Mouse (Mus musculus) heart, postnatal 0 days (tissue): ENCODE measurements around the gene Defb7. TPM values are rescaled to one million over a fixed set of nuclear protein-coding genes. Genes with fewer than 3 reads are reported as not detected.

Experiments used
- ATAC-seq: fragments of 200-750 bp; cut with Nextera tagmentation; 2 replicates; pipeline ENCODE4 v1.8.0; 2017; ENCODE audit warnings: low read depth, moderate number of reproducible peaks, moderate library complexity; ENCODE audit not compliant: insufficient read depth
- DNase-seq: peaks from one replicate; pipeline ENCODE4 v3.0.0-alpha.2; 2016; ENCODE audit warnings: low spot score
- H3K27ac ChIP-seq: fragments of 300-500 bp; sonication (generic); 2 replicates; pipeline ENCODE4 v1.5.1; 2014; ENCODE audit warnings: low read depth, mild to moderate bottlenecking
- H3K27me3 ChIP-seq: fragments of 300-500 bp; sonication (generic); 2 replicates; pipeline ENCODE4 v1.6.1; 2014; ENCODE audit warnings: low read length, mixed read lengths; ENCODE audit not compliant: control insufficient read depth, insufficient read depth
- H3K36me3 ChIP-seq: fragments of 300-500 bp; sonication (generic); replicated peaks from 2 replicates; pipeline ENCODE4 v1.6.1; 2014; ENCODE audit warnings: low read length, mixed read lengths; ENCODE audit not compliant: control insufficient read depth, insufficient read depth
- H3K4me1 ChIP-seq: fragments of 300-500 bp; sonication (generic); 2 replicates; pipeline ENCODE4 v1.6.1; 2014; ENCODE audit warnings: antibody characterized with exemption; ENCODE audit not compliant: control insufficient read depth, insufficient read depth
- H3K4me2 ChIP-seq: fragments of 300-500 bp; sonication (generic); 2 replicates; pipeline ENCODE4 v1.6.1; 2014; ENCODE audit warnings: low read depth, mild to moderate bottlenecking, low read length, moderate library complexity
- H3K4me3 ChIP-seq: fragments of 300-500 bp; sonication (generic); 2 replicates; pipeline ENCODE4 v1.5.1; 2014; ENCODE audit warnings: low read depth, low read length
- H3K9ac ChIP-seq: fragments of 300-500 bp; sonication (generic); replicated peaks from 2 replicates; pipeline ENCODE4 v1.6.1; 2014; ENCODE audit warnings: low read depth, low read length, mixed read lengths
- H3K9me3 ChIP-seq: fragments of 300-500 bp; sonication (generic); replicated peaks from 2 replicates; pipeline ENCODE4 v1.6.1; 2016; ENCODE audit warnings: low read length; ENCODE audit not compliant: control insufficient read depth
- CTCF ChIP-seq: IDR thresholded peaks from 2 replicates; pipeline ENCODE4 v1.5.1; 2016; ENCODE audit warnings: antibody characterized with exemption, control low read depth, low read depth
- EP300 ChIP-seq: IDR thresholded peaks from 2 replicates; pipeline ENCODE4 v1.6.1; 2016; ENCODE audit warnings: antibody characterized with exemption, low read depth
- WGBS: fragments of 180-500 bp; shearing (Covaris S2); extraction: QIAGEN DNeasy Blood & Tissue Kit; methylation state at CpG from one replicate; pipeline ENCODE4 v1.1.7; 2014; 5-methylcytosine and 5-hydroxymethylcytosine counted together
- polyA plus RNA-seq: library from polyadenylated mRNA; unstranded; fragments of >200 nt; fragmentation: Nextera tagmentation; extraction: Ambion mirVana; gene quantifications from 2 replicates; pipeline ENCODE4 v1.2.1, GENCODE M21; 2015
- total RNA-seq: library from RNA; depleted of rRNA; stranded (reverse); fragments of >200 nt; gene quantifications from 2 replicates; pipeline ENCODE4 v1.2.3, GENCODE M21; 2014; ENCODE audit warnings: low replicate concordance; rRNA removed

The Defb7 gene
- not detected in 2 replicates for total RNA-seq
- polyA plus RNA-seq = not detected in 2 replicates

- Histone ChIP-seq H3K9me3 (0 out of 2 replicates have a peak, but pooled peaks cover 4% of the 10 kb centered on the region), H3K4me3 (no peak within 1 kb of the TSS), H3K9ac (no peak within 1 kb of the TSS), H3K36me3 (no peaks in the 10 kb centered on the region), H3K4me2 (no peak within 1 kb of the TSS), H3K27me3 (no peaks in the 10 kb centered on the region), H3K4me1 (no peaks in the 10 kb centered on the region), H3K27ac (no peak within 1 kb of the TSS)
- 84% methylated on average over 2 of the region's 2 CpGs for WGBS
- DNase-seq (no peak), ATAC-seq (no peak)
- TF ChIP-seq CTCF (no peak), EP300 (no peak)
Observed at GRCm38 (mm10) chr8:19494797-19495196, at the start of gene Defb7. Gene Defb7 (plus strand): TSS chr8:19495097.

GRCm38 (mm10) chr8:19446378-19446777 is 48.5 kb upstream of the Defb7 start:
- Histone ChIP-seq H3K36me3 (no peaks in the 10 kb centered on the region), H3K27me3 (no peaks in the 10 kb centered on the region), H3K9ac (no peak overlapping the region), H3K4me1 (no peaks in the 10 kb centered on the region), H3K4me2 (no peak overlapping the region), H3K27ac (no peak overlapping the region), H3K4me3 (no peak overlapping the region), H3K9me3 (no peaks in the 10 kb centered on the region; the same call in 1 of the 2 replicates)
- ATAC-seq (no peak), DNase-seq (no peak)
- 59% methylated on average over 1 of the region's 1 CpGs for WGBS
- TF ChIP-seq CTCF = no peak
- TF ChIP-seq EP300 = no peak

- H3K9ac ChIP-seq = no peak overlapping the region
- TF ChIP-seq EP300 (no peak), CTCF (no peak)
- DNase-seq (no peak), ATAC-seq (no peak)
- H3K27ac ChIP-seq = no peak overlapping the region
- no peaks in the 10 kb centered on the region for H3K36me3 ChIP-seq
- no peaks in the 10 kb centered on the region; the same call in 1 of the 2 replicates for H3K9me3 ChIP-seq
- no peaks in the 10 kb centered on the region for H3K27me3 ChIP-seq
- WGBS = 54% methylated on average over 3 of the region's 3 CpGs
- H3K4me1 ChIP-seq = no peaks in the 10 kb centered on the region
- H3K4me3 ChIP-seq = no peak overlapping the region
- no peak overlapping the region for H3K4me2 ChIP-seq
Observed at GRCm38 (mm10) chr8:19461355-19461754, 33.5 kb upstream of the Defb7 start.

- no peak overlapping the region for H3K9ac ChIP-seq
- ATAC-seq (no peak), DNase-seq (no peak)
- H3K9me3 ChIP-seq = 0 out of 2 replicates have a peak, but pooled peaks cover 3% of the 10 kb centered on the region
- no peaks in the 10 kb centered on the region for H3K4me1 ChIP-seq
- no peak overlapping the region for H3K4me2 ChIP-seq
- H3K36me3 ChIP-seq = no peaks in the 10 kb centered on the region
- TF ChIP-seq CTCF = no peak
- no peak for TF ChIP-seq EP300
- H3K27ac ChIP-seq = no peak overlapping the region
- H3K27me3 ChIP-seq = no peaks in the 10 kb centered on the region
- WGBS = 63% methylated on average over 3 of the region's 3 CpGs
- H3K4me3 ChIP-seq = no peak overlapping the region
Observed at GRCm38 (mm10) chr8:19469026-19469425, 25.9 kb upstream of the Defb7 start.

- no peak overlapping the region for H3K9ac ChIP-seq
Observed at GRCm38 (mm10) chr8:19500524-19500923, 5.6 kb downstream of the Defb7 start.

GRCm38 (mm10) chr8:19535195-19535829 is 40.4 kb downstream of the Defb7 start:
- Histone ChIP-seq H3K4me1 (no peaks in the 10 kb centered on the region), H3K36me3 (no peaks in the 10 kb centered on the region), H3K4me3 (peak overlapping the region; percentile 43), H3K9me3 (no peaks in the 10 kb centered on the region), H3K27ac (no peak overlapping the region), H3K27me3 (peaks cover 13% of the 10 kb centered on the region), H3K9ac (no peak overlapping the region), H3K4me2 (peak overlapping the region; percentile 55)
- DNase-seq (no peak), ATAC-seq (peak; percentile 53)
- 6% methylated on average over 64 of the region's 75 CpGs for WGBS
- TF ChIP-seq CTCF (no peak), EP300 (no peak)

More at GRCm38 (mm10) chr8:19500524-19500923, 5.6 kb downstream of the Defb7 start:
- H3K4me3 ChIP-seq = no peak overlapping the region
- H3K4me2 ChIP-seq = no peak overlapping the region
- DNase-seq (no peak), ATAC-seq (no peak)
- no peaks in the 10 kb centered on the region for H3K36me3 ChIP-seq
- H3K27me3 ChIP-seq = no peaks in the 10 kb centered on the region
- WGBS = 55% methylated on average over 1 of the region's 1 CpGs
- 0 out of 2 replicates have a peak, but pooled peaks cover 4% of the 10 kb centered on the region for H3K9me3 ChIP-seq
- no peak for TF ChIP-seq CTCF
- no peak for TF ChIP-seq EP300
- no peaks in the 10 kb centered on the region for H3K4me1 ChIP-seq
- no peak overlapping the region for H3K27ac ChIP-seq
